Mouse (Mus musculus): ENCODE measurements around the gene Ccl6.

The Ccl6 gene

GRCm38 (mm10) chr11:83595669-83596455 is 3.0 kb upstream of the Ccl6 start:
- DNase-seq = no peak

GRCm38 (mm10) chr11:83593453-83593852 is 566 bp upstream of the Ccl6 start:
- DNase-seq = no peak

DNA sequence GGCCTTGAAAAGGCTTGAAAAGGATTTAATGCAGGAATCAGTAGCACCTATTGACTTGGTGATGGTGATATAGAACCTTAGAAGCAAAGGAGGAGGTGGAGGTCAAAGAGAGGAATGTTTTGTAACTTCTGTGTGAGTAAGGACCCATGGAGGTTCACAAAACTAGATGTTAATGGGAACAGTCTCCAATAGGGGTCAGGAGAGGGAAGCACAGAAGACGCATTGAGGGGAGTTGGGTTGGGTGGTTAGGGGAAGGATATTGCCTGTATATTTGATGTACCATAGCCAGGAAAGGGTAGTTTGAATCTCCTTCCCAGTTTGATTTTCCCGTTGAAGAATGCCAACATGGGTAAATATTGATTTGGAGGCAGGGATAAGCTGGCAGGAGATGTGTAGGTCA is 8.7 kb downstream of the Ccl6 start:
- no peak for DNase-seq

DNA sequence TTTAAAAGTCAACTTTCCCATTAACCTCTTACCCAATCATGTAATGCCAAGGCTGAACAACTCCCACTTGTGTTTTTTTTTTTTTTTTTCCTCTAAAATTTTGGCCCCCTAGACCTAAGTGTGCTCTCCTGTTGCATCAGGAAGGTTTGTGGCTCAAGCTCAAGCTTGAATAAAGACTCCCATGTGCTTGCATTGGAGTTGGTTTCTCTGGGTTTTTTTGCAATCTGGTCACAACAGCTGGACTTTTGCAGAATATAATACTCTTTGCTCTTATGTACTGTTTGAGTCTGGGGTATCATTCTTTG is 9.5 kb downstream of the Ccl6 start:
- no peak for DNase-seq

DNA sequence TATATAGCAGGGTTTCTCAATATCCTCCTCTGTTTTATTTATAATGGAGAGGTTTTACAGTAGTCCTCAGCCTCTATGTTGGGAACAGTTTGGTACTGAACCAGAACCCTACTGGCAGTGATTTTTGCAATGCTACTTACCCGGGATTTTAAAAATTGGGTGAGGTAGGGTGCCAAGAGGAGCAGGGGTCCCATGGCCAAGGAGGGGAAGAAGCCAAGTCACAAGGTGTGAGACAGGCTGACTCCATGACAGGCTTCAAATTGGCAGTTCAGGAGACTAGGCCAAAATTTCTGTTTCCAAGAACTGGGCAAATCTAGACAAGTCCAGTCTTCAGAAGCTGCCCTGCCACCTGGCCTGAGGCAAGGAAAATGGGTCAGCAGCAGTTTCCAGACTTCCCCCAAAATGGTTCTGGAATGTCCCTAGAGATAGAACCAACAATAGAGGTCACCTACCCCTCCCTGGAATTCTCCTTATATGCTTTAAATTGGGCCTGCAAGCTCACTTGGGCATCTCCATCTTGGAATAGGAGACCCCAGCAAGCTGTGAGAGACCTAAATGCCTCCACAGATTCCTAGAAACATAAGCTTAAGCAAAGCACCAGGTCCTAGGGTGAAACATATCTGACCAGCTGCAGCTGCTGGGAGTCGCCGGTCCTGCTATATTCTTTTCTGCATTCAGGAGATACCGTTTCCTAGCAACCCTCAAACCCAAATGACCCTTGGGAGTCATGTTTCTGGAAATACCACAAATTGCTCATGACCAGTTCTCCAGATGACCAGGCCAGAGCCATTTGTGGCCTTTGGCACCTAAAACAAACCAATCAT is 10.0 kb downstream of the Ccl6 start:
- DNase-seq = no peak

GRCm38 (mm10) chr11:83581626-83582610 is 11.0 kb downstream of the Ccl6 start:
- DNase-seq = no peak

GRCm38 (mm10) chr11:83580699-83581232 is 12.1 kb downstream of the Ccl6 start:
- no peak for DNase-seq

GRCm38 (mm10) chr11:83578999-83579398 is 13.9 kb downstream of the Ccl6 start:
- no peak for DNase-seq

DNA sequence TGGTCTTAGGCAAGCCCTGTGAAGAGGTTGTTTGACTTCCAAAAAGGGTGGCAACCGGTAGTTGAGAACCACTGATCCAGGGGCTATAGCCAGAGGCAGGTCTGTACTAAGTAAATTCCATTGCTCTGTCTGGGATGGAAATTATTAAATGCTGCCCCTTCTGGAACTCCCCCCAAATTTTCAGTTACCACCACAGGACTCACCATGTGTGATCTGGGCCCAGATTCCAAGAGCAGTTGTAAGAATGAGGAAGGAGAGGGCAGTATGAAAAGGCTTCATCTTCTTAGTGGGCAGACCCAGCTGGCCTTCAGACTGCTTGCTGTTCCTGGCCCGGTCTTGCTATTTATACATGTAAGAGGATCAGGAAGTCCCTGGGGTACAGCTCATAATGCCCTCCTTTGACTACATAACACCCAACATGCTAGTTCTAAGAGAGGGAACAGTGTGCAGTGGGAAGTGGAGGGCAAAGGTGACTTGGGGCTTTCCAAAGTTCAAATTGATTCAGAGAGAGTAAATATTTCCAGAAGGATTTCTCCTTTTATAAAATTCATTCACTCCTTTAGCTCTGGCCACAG is 14.6 kb downstream of the Ccl6 start, which contains the start of gene Ccl9:
Gene Ccl9, minus strand, starts transcription at position 451 of the 575 bp plus-strand sequence.
- DNase-seq = no peak

GRCm38 (mm10) chr11:83576927-83577555 is 15.8 kb downstream of the Ccl6 start:
- DNase-seq = no peak

- DNase-seq = no peak
Observed at GRCm38 (mm10) chr11:83572834-83573233, 20.1 kb downstream of the Ccl6 start.

DNA sequence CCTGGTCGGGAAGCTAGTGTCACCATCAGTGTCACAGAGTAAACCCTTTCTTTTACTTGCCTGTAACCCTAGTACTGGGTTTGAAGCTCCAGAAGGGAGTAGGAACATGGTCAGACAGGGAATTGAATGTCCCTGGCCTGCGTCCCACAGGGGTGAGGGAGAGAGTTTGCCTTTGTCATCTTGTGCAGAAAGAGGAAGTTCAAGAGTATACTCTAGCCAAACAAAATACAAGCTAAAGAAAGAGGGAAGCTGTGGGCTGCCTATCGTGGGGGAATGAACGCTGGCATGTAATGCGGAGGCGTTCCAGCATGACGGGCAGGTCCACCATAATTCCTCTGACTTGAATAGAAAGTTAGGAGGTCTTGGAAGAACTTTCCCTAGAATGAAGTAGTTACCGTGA is 20.7 kb downstream of the Ccl6 start:
- peak; percentile 18 for DNase-seq

DNA sequence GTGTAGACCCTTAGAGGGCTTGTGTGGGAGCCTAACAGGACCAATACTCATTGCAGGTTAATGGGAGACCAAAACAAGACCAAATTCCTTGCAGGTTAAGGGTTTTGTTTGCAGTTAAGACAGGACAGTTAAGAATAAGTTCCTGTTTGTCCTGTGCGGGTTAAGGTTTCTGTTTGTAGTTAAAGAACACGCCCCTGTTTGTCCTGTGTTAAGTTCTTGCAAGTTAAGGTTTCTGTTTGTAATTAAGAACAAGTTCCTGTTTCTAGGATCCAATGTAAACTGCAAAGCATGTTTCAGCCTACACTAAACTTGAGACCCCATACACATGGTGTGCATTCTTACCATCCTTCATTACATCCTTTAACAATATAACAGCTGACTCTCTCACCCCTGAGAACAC is 22.7 kb downstream of the Ccl6 start:
- DNase-seq = no peak

DNA sequence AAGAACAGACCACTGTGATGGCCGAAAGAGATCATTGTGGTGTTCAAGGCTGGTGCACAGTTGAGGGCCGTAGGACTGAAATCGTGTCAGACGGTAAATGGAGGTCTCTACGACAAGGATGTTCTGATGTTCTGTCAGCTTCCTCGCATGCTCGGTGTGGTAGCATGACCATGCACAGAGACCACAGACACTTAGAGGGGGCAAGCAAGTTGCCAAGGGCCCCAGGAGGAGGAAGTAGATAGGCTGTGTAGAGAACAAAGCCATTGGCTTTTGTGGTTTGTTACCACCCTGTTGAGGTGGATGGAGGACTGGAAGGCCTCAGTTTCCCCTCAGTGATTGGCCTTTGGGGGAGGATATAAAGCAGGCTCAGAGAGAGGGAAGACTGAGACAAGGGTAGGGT is 23.6 kb downstream of the Ccl6 start:
- DNase-seq = no peak

GRCm38 (mm10) chr11:83568786-83569185 is 24.1 kb downstream of the Ccl6 start:
- no peak for DNase-seq

GRCm38 (mm10) chr11:83568061-83568460 is 24.8 kb downstream of the Ccl6 start:
- DNase-seq = no peak

DNA sequence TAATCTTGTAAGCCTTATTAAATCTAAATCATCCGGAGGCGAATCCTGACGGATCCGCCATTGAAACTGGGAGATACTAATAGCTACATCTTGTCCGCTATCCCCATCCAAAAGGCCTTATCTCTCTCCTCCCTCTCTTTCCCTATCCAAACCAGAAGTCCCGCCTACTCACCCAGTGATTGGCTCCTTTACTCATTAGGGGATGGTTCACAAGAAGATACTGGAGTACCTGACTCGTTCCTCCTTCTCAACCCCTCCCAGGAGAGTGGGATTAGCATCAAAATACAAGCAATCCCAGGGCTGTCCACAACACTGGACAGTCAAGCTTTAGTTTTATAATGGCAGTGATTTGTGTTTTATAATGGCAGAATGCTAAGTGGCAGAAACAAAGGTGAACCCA is 25.6 kb downstream of the Ccl6 start:
- no peak for DNase-seq

- no peak for DNase-seq
Observed at GRCm38 (mm10) chr11:83566617-83567016, 26.3 kb downstream of the Ccl6 start.

DNA sequence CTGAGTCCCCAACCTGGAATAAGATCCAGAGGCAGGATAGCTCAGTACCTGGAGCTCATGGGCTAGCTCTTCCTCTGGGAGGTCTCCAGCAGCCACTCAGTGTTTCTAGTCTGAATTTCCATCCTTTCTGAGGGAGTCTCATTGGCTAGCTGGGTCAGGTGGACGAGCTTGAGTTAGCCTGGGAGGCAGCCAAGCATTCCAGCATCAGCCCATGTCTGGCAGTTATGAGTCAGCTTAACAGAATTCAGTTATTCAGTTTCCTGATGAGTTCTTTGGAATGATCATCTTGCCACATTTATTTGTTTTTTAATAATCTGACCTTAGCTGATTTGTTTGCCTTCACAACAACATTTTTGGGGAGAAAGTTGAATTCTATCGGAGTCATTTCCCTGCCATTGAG is 29.1 kb downstream of the Ccl6 start:
- DNase-seq = no peak

DNA sequence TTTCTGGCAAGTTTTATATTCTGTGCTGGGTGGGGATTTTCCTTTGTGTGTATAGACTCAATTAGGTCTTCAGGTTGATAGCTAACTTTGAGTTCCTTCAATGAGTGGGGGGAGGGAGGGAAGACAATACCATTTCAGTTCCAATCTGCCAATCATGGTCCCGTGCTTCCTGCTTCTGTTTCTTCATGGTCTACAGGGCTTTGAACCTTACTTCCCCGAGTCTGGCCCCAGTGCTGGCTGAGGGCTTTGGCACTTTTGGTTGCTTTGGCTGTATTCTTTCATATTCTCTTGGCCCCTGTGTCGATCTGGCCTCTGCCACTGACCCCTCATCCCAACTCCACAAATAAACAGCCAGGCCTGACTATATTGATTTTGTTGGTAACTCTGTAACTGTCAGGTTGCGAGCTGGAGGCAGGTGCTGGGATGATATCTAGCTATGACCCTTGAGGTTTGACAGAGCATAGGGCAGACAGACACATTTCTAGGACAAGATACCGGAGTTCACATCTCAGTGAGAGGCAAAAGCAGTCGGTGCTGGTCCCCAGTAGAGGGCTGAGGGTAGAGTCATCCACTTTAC is 30.5 kb downstream of the Ccl6 start:
- DNase-seq = peak; percentile 12

DNA sequence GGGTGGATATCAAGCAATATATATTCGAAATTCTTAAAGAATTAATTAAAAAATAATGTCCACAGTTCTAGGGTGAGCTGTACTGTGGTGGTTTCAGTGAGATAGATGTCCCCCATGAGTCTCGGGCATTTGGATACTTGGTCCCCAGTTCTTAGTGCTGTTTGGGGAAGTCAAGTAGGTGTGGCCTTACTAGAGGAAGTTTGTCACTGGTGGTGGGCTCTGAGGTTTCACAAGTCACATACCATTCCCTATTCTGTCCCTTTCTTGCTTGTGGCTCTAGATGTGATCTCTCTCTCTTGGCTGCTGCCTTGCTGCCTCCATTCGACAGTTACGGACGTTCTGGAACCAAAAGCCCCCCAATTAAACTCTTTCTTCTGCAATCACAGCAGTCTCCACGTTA is 32.5 kb downstream of the Ccl6 start:
- DNase-seq = no peak

DNA sequence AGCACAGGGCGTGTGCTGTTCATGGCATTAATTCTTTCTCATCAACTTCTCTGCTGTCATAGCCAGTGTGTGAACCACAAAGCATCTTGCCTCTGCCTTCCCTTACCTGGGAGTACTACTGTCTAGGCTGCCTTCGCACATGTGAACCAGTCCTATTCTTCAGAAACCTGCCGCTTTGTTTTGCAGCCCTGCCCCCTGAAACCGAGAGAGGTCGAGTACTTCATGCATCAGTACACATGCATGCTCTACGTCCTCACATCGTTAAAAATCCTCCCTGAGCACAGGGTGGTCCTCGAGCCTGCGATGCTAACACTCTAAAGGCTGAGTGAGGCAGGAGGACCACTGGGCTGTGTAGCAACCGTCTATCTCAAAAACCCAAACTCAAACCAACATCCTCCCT is 35.8 kb downstream of the Ccl6 start:
- no peak for DNase-seq
